Mouse (Mus musculus): ENCODE results near the gene Man2a1.

DNA sequence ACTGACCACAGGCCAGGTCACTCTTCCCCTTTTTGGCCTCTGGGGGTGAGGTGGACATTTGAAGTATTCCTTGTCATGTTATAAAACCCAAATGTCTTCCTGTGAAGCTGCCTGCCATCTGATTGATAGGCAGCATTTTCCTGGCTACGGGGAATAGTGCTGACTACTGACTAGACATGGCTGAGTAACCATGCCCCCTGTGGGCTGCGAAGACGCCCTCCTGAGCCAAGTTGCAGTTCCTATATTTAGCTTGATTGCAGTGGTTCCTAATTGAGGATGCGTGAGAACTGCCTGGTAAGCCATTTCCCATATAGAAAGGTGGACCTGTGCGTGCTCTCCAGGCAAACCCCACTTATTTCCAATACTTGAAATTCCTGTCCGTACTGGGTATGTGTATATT, 14.9 kb downstream of the Man2a1 start:
- TF ChIP-seq GATA1 (IDR thresholded peaks at IDR 0.05; ENCODE audit: low read length) (no peak), TAL1 (IDR thresholded peaks at IDR 0.05; ENCODE audit: low read length) (no peak)

Data from erythroblast, embryonic 14.5 days (primary cell).